Mouse (Mus musculus) G1E (cell line): ENCODE data around the gene Rnf24.

Experiments used
- CTCF ChIP-seq: IDR thresholded peaks from 2 replicates; pipeline ENCODE4 v1.5.1; 2012; ENCODE audit warnings: low read depth, low read length, inconsistent platforms, mixed read lengths
- GATA1 ChIP-seq: IDR thresholded peaks from 2 replicates; pipeline ENCODE4 v1.6.1; 2012; ENCODE audit warnings: borderline replicate concordance, low read length, inconsistent platforms, mixed read lengths
- GATA2 ChIP-seq: IDR thresholded peaks from 2 replicates; pipeline ENCODE4 v1.6.1; 2012; ENCODE audit warnings: low read depth, low read length, inconsistent platforms, borderline replicate concordance

DNA sequence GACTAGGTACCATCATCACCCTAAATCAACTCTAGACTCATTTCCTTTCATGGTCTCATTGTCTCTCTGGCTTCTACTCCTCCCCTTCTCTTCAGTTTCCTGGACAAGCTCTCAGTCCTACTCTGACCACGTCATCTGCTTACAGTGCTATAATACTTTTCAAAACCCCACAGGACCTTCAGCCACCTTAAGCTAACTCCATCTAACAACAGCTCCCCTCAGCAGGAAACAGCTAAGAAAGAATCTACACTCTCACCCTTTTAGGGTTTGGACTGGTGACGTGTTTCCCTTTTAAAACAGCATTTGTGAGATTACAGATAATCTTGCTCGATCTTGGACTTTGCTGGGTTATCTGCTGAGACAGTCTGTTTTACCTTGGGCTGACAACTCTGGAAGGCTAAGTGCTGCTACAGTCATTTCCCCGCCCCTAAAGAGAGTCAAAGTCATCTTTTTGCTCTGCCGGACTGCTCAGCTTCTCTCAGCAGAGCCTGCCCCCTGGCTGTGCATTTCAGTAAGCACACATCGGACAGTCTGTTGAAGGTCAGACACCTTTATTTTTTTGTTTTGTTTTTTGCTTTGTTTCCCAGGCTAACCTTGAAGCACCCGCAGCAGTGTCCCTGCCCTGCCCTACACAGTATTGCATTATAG, 98.9 kb downstream of the Rnf24 start:
- TF ChIP-seq CTCF (peak; percentile 29; the same call in 1 of the 2 replicates), GATA1 (no peak), GATA2 (no peak)
